Mouse (Mus musculus) adrenal gland, adult (tissue): ENCODE results near the gene Ptprn2.
A peak's percentile ranks its signal among the peaks of the same experiment; 100 is the strongest.

Experiments
- DNase-seq, 2 experiments: peaks; one replicate each; pipeline ENCODE4 v3.0.0; 2022 to 2023; ENCODE audit warnings: low spot score in 1 of 2; ENCODE audit not compliant: inconsistent age in 2 of 2

Ptprn2 gene

DNA sequence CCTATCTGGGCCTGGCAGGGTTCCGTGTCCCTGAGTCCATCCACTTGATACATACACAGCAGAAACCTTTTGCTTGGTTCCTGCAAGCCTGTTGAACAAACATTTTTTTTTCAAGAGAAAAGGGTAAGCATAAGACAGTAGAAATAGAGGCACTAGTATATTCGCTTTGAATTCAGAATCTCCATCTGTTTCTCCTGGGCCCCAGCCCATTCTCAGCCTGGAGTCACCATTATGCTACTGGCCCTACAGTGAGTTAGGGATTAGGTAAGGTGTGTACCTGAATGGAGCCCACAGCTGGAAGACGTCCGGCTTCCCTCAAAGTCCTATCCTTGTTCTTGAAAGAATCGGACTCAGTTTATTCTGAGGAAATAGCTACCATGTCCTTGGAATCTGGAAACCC, 104.6 kb downstream of the Ptprn2 start:
- no peak for DNase-seq

DNA sequence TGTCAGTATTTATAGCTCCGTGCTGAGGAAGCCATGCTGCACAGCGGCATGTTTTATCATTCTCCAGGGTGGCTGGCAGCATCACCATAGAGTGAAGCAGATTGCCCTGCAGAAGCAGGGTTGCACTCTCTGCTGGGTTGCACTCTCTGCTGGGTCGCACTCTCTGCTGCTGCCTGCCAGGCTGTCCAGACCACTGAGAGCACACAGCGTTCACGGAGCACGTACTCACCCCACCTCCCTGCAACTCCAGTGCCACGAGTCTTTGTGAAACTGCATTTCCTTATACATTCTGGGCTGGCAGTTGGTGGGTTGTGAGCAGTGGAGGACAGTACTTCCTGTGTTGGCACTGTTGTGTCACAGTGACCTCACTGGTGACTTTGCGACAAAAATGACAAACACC, 108.9 kb downstream of the Ptprn2 start:
- no peak for DNase-seq

DNA sequence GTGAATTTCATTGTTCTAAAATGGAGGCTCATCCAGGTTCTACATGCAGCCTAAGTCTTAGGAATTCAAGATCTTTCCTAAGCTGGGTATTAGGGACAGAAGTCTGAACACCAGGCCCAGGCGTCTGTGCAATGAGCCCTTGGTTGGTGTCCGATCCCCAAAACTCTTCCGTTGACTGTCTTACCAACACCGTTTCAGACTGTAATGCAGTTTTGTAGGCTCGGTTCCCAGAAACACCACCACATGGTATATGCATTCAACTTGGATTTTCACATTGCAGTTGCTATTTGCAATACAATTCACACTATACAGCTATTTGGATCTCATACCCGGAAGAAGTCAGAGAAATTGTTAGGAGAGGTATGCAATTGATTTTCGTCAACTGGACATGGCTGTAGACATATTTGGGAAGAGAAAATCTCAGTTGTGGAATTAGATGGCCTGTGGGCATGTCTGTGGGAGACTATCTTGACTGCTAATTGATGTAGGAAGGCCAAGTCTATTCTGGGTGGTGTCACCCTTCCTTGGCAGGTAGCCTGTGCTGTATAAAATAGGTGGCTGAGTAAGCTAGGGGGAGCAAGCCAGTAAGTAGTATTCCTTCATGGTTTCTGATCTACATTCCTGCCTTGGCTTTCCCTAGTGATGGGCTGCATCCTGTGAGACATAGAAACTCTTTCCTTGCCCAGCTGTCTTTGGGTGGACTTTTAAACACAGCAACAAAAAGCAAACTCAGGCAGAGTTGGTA, 109.5 kb downstream of the Ptprn2 start:
- DNase-seq = no peak

DNA sequence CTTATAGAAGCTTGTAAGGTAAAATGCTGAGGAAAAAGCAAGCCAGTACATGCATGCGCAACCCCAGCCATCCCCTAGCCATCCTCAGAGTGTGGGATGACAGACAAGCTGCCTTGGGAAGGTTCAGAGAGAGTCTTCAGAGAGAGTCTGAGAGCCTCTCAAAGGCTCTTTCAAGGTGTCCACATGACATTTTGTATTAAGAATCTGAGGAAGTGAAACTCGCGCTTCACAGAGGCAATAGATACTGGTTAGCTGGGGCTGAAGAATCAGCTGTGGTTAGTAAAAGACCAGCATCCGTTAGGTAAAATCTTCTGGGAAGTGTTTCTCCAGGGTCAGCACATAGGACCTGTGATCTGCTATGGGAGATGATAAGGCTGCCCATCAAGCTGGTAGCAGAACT, 110.2 kb downstream of the Ptprn2 start:
- DNase-seq = no peak

DNA sequence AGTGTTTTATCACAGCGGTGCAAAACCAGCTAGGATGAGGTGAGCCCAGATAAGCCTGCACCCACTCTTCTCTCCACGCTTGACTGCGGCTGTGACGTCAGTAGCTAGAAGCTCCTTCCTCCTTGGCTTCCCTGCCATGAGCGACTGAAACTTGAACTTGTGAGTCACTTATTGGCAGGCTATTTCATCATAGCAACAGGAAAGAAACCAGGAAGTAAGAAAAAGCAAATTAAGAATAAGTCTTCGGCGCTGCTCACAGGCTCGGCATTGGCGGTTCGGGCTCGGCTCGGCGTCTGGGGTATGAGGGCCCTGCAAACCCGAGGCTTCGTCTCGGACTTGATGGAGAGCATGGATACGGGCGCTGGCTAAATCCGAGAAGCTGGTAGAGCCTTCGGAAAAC, 111.5 kb downstream of the Ptprn2 start:
- no peak for DNase-seq

DNA sequence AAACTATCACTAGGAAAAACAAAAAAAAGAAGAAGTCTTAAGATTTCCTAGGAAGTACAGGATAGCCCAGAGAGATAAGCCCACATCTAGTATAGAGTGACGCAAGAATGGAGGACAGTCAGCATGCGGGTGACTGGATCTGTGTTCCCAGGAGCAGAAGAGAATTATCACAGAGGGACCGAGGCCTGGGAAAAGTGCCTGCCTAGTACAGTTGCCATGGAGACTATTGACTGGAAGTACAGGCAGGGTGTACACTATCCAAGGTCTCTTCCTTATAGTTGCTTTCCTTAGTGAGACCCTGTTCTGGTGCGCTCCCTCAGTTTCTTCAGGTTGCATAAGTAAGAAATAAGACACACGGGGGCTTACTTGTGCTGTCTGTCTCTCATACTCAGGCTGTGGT, 112.2 kb downstream of the Ptprn2 start:
- DNase-seq = no peak

DNA sequence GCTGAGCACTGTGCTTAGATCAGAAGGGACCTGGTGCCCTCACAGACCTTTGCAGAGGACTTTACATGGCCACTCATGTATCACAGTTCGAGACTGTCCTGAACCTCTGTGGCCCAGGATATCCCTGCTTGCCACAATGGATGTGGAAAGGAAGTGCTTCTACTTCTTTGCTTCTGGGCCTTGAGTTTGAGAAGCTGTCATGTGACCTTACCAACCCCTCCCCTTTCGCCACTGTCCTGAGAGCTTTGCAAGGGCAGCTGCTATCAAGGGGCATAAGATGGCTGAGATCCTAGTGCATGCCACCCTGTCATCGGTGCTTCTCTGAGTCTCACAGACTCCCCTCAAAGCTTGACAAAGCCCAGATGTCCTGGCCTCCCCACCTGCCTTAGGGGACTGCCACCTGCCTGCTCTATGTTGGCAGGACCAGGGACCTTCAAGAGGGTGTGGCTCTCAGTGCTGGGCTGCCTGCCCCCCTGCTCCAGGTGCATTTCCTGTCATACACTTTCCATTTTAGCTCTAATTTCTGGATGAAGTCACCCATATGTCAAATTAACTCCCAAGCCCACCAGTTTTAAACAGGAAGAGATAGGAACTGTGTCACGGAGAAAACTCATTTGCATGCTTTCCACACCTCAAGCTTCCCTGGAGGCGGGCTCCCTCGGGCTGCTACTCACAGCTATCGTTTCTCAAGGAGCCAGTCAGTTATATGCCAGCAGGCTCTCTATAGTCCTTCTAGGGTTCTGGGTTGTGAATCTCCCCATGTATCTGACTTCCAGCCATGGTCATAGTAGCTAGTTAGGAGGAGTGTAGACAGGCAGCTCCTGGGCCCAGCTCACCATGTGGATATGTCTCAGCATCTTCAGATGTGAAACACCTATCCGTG, 112.8 kb downstream of the Ptprn2 start:
- DNase-seq = no peak

DNA sequence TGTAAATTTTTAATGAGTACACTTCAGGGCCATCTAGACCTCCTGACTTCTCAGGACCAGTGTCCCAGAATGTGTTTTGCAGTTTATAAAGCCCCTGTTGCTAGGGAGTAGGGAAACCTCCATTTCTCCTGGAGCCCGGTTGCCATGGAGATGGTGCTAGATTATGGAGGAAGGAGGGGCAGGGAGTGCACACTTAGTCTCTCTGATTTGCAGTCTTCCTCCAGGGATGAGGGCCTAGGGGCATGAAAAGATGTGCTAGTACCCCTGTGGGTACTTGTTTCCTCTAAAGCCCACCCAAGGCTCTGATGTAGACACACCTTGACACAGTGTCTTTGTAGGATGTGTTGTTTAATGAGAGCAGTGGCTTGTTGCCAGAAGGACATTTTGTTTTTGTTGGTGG, 114.0 kb downstream of the Ptprn2 start:
- DNase-seq = no peak

DNA sequence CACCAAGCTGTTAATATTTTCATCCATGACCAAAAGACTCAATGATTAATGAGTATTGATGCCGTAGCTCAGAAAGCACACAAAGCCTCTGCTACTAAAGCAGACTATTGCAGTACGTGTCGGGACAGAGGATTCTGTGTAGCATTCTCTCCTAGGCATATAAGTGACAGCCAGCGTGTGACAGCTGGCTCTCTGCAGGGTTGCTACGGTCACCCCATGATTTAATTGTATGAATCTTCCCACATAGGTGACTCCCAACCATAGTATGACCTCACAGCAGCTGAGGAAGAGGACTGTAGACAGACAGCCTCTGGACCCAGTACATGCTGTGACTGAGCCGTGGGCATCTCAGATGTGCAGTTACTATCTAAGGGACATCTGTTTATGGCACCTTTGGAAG, 114.5 kb downstream of the Ptprn2 start:
- DNase-seq = no peak

DNA sequence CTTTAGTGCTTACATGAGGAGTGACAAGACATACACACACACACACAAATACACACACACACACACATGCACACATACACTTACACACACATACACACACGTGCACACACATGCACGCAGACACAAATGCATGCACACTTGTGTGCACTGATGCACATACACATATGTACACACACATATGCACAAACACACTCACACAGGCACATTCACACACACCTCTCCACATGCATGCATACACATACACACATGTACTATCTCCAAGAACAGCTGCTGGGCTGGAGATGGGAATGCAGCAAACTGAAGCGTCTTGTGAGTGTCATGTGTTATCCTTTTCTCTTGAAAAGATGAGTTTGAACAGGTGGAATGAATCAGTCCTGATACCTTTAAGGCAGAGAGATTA, 115.9 kb downstream of the Ptprn2 start:
- no peak for DNase-seq

DNA sequence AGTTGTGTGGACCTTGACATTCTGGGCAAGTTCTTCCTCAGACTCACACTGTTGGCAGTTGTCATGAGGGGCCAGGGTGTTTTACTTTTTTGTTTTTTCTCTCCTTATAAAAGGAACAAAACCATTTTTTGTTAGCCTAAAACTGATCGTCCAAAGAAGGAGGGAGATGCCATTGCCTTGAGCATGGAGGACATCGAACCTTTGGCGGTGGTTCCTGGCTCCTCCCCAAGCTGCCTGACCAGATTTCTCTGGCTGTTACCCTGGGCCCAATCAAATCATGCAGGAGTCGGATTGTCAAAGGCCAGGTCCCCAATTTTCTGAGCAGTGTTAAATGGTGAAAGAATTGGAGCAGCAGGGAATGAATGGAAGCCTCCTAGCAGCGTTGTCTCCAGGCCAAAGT, 116.4 kb downstream of the Ptprn2 start:
- no peak for DNase-seq

DNA sequence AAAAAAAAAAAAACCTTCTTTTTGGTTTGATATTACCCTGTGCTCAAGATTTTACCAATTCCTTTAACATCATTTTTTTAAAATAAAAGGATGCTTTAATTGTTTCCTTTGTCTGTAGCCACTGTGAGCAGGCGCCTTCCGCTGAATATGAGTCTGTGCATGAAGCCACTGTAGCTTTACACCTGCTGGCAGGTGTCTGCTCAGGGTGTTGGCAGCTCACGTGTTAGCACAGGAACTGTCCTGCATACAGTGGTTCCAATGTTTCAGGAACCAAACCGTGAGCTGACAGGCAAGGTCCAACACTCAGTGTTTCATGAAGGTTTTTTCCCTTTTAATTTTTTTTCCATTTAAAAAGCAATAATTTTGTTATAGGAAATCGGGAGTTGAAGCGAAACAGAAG, 123.1 kb downstream of the Ptprn2 start:
- DNase-seq = no peak

DNA sequence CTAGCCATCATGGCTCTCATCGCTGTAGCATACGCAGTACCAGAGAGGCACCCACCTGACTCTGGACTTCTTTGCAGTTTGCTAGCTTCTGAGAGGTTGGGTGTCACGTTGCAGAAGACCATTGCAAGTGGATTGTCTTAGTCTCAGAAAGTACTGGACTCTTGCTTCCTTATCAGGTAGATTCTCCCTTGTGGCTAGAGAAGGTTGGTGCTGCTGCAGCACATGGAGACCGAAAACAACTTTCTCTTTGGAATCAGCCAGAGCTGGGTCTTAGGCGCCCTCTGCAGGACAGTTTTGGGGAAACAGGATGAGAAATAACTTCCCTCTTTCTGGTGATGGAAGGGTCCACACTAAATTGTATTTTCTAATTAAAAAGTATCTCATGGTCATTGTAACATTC, 134.3 kb downstream of the Ptprn2 start:
- DNase-seq = peak; percentile 58 to 90

DNA sequence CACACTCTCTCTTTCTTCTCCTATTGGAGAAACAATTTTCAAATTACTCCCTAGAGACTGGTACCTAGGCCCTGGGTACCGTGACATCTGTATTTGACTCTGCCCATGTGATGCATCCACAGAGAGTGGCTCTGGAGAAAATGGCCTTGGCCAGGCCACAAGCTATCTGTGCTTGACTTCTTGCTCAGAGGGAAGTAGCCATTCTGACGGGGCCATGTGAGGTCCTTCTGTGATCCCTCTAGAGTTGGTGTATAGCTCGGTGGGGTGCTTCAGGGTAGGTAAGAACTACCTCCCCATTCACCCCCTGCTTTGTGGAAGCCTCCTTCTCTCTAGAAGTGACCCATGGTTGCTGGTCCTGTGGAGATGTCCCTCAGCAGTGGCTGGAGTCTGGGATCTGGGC, 134.8 kb downstream of the Ptprn2 start:
- no peak for DNase-seq

DNA sequence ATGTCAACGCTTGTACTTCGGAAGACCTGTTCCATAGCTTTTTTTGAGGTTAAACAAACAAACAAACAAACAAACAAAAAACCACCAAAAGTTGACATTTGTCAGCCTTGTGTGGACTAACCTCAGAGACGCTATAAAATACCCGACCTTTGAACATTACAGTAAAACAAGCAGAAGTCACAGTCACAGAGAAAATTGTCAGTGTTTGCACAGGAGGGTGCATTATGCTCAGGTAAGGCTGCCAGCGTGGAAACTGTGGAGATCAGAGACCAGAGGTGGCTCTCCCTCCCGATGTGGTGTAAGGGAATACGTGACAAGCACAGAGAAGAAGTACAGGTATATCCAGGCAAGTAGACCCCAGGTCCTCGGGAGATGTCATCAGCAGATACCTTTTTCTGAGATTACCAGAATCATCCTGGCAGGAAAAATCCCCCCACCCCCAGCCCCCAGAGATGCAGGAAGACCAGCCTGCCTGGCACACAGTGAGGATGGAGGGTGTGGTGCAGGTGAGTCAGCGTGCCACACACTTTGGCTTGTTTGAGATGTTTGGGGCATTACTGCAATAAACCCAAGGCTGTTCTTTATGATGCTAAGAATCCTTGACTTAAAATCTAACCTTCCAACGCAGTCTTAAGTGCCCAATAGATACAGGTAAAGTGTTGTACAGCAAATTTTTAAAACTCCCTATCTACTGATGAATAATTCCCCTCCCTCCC, 136.0 kb downstream of the Ptprn2 start:
- DNase-seq = no peak

DNA sequence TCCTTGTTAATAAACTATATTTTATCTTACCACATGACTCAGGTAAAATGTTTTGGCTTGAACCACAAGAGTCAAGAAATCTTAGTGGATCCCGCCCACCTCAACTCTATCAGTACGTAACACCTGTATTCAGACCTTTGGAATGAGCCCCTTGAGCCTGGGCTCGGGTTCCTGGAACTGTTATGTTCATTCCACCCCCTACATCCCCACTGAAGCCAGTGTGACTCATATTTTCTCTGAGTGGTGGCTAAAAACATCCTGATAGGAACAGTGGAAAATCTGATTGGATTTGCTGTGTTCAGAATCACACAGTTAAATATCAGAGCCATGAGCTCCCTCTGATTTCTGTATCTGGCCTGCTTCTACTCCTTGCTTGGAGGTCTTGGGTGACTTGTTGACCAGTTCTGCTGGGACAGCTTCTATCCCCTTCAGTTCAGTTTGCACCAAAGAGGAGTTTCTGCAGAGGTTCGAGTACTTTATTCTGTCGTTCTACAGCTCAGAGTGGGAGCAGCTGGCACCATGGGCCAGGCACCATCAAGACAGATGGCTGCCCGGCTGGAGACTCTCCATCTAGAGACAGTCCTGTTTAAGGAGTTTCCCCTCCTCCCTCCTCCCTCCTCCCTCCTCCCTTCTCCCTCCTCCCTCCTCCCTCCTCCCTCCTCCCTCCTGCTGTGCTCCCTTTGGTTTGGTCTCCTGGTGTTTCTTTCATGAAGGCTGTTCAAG, 137.3 kb downstream of the Ptprn2 start:
- DNase-seq = peak in 1 of 2 experiments; percentile 42

DNA sequence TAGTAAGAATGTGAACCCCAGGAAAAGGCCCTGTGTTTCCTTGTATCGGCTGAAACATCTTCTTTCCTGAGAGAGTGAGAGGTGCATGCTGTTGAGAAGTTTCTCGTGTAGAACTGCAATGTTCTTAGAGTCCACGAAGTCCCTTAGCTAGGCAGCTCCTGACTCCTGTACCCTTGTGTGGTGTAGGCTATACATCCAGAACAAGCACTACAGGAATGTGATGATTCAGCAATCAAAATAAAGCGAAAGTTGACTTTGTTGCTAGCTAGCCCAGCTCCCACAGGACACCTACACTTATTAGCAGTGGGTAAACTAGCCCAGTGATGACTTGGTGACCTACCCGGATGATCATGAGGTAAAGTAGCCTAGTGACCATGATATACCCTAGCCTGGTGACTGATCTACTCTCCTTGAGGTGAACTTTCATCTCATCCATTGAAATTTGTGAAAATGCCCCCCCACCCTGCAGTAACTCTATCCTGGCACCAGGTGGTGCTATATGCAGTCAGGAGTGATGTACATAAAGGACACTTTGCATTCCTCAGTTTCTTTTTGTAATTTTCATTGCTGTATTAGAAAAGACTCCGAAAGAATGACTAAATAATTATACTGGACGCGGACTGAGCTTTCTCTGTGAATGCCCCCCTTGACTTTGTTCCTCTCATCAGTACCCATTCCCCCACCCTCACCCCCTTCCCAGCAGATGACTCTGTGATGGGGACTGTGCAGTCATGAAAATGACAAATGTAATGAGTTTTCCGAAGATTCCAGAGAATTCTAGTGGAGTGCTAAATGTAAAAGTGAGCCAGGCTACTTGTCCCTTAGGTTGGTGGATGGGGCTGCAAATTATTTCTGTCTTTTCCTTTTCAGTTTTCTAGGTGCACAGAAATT, 140.1 kb downstream of the Ptprn2 start:
- DNase-seq = peak; percentile 26 to 79

DNA sequence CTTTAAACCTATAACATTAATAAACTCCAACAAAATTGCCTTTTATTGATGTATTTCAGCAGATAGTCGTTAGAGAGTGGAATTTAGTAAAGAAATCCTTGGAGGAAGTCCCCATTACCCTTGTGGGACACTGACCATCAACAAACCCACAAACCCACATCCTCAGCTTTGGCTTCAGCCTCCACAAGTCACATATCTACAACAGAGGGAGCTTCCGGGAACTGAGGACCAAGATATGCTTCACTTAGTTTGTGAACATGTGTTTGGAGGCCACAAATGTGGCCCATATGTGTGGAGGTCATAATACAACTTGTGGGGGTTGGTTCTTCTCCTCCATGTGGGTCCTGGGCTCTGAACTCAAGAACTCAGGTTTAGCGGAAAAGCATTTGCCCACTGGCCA, 143.5 kb downstream of the Ptprn2 start:
- DNase-seq = no peak

DNA sequence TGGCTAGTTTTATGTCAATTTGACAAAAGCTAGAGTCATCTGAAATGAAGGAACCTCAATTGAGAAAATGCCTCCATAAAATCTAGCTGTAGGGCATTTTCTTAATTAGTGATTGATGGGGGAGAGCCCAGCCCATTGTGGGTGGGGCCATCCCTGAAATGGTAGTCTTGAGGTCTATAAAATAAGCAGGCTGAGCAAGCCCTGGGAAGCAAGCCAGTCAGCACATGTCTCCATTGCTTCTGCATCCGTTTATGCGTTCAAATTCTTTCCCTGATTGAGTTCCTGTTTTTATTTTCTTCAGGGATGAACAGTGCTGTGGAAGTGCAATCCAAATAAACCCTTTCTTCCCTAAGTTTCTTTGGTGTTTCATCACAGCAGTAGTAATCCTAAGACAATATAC, 152.0 kb downstream of the Ptprn2 start:
- DNase-seq = no peak

DNA sequence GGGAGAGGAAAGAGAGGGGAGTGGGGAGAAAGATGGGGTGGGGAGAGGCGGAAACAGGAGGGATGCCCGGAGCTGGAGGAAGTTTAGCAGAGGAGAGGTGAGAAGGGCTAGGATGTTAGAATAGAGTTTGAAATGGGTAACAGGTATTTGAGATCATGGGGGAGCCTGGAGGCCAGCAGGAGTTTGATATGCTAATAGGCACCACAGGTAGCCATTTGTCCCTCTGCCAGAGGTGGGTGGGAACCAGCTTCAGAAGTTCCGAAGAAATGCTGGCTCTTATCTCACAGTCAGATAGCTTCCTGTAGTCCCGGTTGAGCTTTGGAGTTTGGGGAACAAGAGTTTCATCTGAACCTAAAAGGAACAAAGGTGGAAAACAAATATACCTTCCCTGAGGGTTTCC, 155.4 kb downstream of the Ptprn2 start:
- no peak for DNase-seq
